Mouse (Mus musculus): Measurements from ENCODE around the gene Fam193b.

Fam193b gene

GRCm38 (mm10) chr13:55498906-55499305, 72.0 kb downstream of the Fam193b start:
- DNase-seq (ENCODE audit: low read depth) = no peak

GRCm38 (mm10) chr13:55496661-55497060, 74.3 kb downstream of the Fam193b start:
- no peak for DNase-seq (ENCODE audit: low read depth)

DNA sequence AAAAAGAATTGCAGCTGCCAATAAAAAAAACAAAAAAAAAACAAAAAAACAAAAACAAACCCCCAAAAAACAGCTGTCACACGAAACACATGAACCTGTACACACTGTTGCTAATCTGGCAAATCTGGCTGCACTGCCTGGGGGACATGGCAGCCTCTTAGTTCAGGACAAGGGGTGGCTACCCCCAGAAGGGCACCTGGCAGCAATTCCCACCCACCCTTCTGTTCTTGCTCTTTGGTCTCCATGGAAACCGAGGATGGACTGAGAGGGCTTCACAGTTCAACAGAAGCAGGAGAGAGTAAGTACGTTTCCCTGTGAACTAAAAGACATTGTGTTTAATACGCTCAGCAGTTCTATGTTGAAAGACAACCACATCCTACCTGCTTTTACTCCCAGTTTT, 75.2 kb downstream of the Fam193b start:
- no peak for DNase-seq (ENCODE audit: low read depth)

DNA sequence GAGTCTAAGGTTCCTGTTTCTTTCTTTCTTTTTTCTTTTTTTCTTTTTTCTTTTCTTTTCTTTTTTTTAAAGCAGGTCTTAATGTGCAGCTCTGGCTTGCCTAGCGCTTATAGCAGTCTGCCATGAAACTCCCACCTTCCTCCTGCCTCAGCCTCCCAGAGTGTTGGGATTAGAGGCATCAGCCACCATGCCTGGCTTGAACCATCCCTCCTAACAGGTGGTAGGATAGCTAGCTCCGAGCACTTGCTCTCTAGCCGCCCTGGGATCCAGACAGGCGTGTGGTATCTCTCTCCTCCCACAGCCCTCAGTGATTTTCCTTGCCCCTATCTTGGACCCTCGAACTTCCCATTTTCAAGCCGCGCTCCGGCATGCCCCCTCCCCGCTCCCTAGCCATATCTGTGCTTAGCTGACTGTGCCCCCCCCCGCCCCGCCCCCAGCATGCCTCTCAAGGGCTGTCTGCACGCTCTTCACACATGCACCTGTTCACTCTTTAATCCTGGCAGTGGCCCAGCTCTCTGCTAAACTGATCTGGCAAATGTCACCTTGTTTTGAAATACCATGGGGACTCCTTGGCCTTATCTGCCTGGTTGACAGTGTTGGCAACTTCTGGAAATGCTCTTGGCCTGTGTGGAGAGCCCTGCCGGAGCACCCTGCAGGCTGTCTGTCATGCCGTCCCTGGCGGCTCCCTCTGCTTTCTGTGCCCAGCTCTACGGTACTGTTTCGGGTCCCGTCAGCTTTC, 75.9 kb downstream of the Fam193b start:
- no peak for DNase-seq (ENCODE audit: low read depth)

DNA sequence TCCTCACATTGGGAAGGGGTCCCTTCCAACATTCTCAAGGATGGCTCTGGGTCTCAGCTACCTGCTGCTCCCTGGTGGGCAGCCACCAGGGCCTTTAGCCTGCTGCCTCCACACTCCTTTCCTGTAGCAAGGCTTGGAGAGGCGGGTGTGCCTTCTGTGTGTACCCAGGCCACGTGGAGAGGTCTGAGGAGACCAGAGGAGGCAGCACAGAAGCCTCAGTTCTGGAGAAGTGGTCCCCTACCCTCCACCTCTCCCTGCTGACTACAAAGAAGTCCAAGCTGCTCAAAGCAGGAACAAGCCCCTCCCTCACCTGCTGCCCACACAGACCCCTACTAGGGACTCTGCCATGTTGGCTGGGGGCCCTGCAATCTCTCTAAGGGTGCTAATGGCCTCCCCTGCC, 76.7 kb downstream of the Fam193b start:
- no peak for DNase-seq (ENCODE audit: low read depth)

Measured in induced T-regulatory cell, adult 2 months (primary cell).